Mouse (Mus musculus): ENCODE data around the gene Treh.

- TF ChIP-seq CTCF (IDR thresholded peaks at IDR 0.05; ENCODE audit: borderline replicate concordance, extremely low read depth, insufficient read depth, insufficient read length), result no peak
- no peak for TF ChIP-seq POLR2A (IDR thresholded peaks at IDR 0.05; ENCODE audit: borderline replicate concordance, extremely low read depth, insufficient read depth, insufficient read length, poor library complexity, severe bottlenecking)
These were observed 40.5 kb downstream of the Treh start for GRCm38 (mm10) chr9:44713574-44713973.

Measured in brain, embryonic 14.5 days (tissue).